Mouse (Mus musculus): ENCODE measurements around the gene Orm2. TPM values are rescaled to one million over a fixed set of nuclear protein-coding genes. Genes with fewer than 3 reads are reported as not detected.
"Not testable (repeated sequence)": the region's sequence is repeated elsewhere in the genome, so short reads cannot be mapped to it uniquely, and the experiment has no call there.

Orm2 gene
- not detected in 2 replicates for polyA plus RNA-seq (2012; rRNA removed)

- WGBS, result 72% methylated on average over 5 of the region's 5 CpGs
- Histone ChIP-seq H3K4me3 (ENCODE audit: low read depth, low read length) (no peak within 1 kb of the TSS), H3K27ac (ENCODE audit: insufficient read depth, low read depth, low read length) (no peak within 1 kb of the TSS), H3K4me1 (ENCODE audit: control insufficient read depth, insufficient read depth, insufficient read length, low read length) (no peaks in the 10 kb centered on the region), H3K36me3 (ENCODE audit: control insufficient read depth, insufficient read depth, low read length) (peaks cover under 1% of the 10 kb centered on the region; the same call in 1 of the 2 replicates), H3K27me3 (ENCODE audit: control insufficient read depth, insufficient read depth, low read length) (no peaks in the 10 kb centered on the region)
- no peak for TF ChIP-seq CTCF (IDR thresholded peaks at IDR 0.05; ENCODE audit: extremely low read depth, insufficient read length, insufficient replicate concordance, low read depth, low read length)
- TF ChIP-seq POLR2A (IDR thresholded peaks at IDR 0.05; ENCODE audit: low read depth, low read length), result no peak
These were observed at the start of gene Orm2 for GRCm38 (mm10) chr4:63362150-63362549. Orm2 (plus strand) TSS chr4:63362449.

- WGBS, result 78% methylated on average over 5 of the region's 5 CpGs
- Histone ChIP-seq H3K27ac (ENCODE audit: insufficient read depth, low read depth, low read length) (no peak overlapping the region), H3K27me3 (ENCODE audit: control insufficient read depth, insufficient read depth, low read length) (no peaks in the 10 kb centered on the region), H3K4me3 (ENCODE audit: low read depth, low read length) (no peak overlapping the region), H3K4me1 (ENCODE audit: control insufficient read depth, insufficient read depth, insufficient read length, low read length) (no peaks in the 10 kb centered on the region), H3K36me3 (ENCODE audit: control insufficient read depth, insufficient read depth, low read length) (no peaks in the 10 kb centered on the region)
- no peak for TF ChIP-seq POLR2A (IDR thresholded peaks at IDR 0.05; ENCODE audit: low read depth, low read length)
- no peak for TF ChIP-seq CTCF (IDR thresholded peaks at IDR 0.05; ENCODE audit: extremely low read depth, insufficient read length, insufficient replicate concordance, low read depth, low read length)
These were observed 48.2 kb upstream of the Orm2 start for GRCm38 (mm10) chr4:63314063-63314462.

GRCm38 (mm10) chr4:63316076-63316746 is 46.0 kb upstream of the Orm2 start:
- no peak for TF ChIP-seq POLR2A (IDR thresholded peaks at IDR 0.05; ENCODE audit: low read depth, low read length)
- no peak for TF ChIP-seq CTCF (IDR thresholded peaks at IDR 0.05; ENCODE audit: extremely low read depth, insufficient read length, insufficient replicate concordance, low read depth, low read length)

GRCm38 (mm10) chr4:63319566-63319965 is 42.7 kb upstream of the Orm2 start:
- not testable (repeated sequence) for H3K27me3 ChIP-seq (ENCODE audit: control insufficient read depth, insufficient read depth, low read length); H3K4me3 ChIP-seq (ENCODE audit: low read depth, low read length); H3K4me1 ChIP-seq (ENCODE audit: control insufficient read depth, insufficient read depth, insufficient read length, low read length); H3K36me3 ChIP-seq (ENCODE audit: control insufficient read depth, insufficient read depth, low read length); H3K27ac ChIP-seq (ENCODE audit: insufficient read depth, low read depth, low read length)
- peak; percentile 49; the same call in 1 of the 2 replicates for TF ChIP-seq CTCF (IDR thresholded peaks at IDR 0.05; ENCODE audit: extremely low read depth, insufficient read length, insufficient replicate concordance, low read depth, low read length)
- 28% methylated on average over 3 of the region's 3 CpGs for WGBS

More at GRCm38 (mm10) chr4:63316076-63316746, 46.0 kb upstream of the Orm2 start:
- no peak overlapping the region for H3K27ac ChIP-seq (ENCODE audit: insufficient read depth, low read depth, low read length)
- no peaks in the 10 kb centered on the region for H3K36me3 ChIP-seq (ENCODE audit: control insufficient read depth, insufficient read depth, low read length)
- H3K4me3 ChIP-seq (ENCODE audit: low read depth, low read length), result no peak overlapping the region
- 68% methylated on average over 9 of the region's 9 CpGs for WGBS
- no peaks in the 10 kb centered on the region for H3K4me1 ChIP-seq (ENCODE audit: control insufficient read depth, insufficient read depth, insufficient read length, low read length)
- H3K27me3 ChIP-seq (ENCODE audit: control insufficient read depth, insufficient read depth, low read length), result no peaks in the 10 kb centered on the region

- Histone ChIP-seq H3K4me3 (ENCODE audit: low read depth, low read length) (no peak overlapping the region), H3K36me3 (ENCODE audit: control insufficient read depth, insufficient read depth, low read length) (no peaks in the 10 kb centered on the region), H3K27me3 (ENCODE audit: control insufficient read depth, insufficient read depth, low read length) (no peaks in the 10 kb centered on the region), H3K4me1 (ENCODE audit: control insufficient read depth, insufficient read depth, insufficient read length, low read length) (no peaks in the 10 kb centered on the region), H3K27ac (ENCODE audit: insufficient read depth, low read depth, low read length) (no peak overlapping the region)
- 67% methylated on average over 8 of the region's 8 CpGs for WGBS
- TF ChIP-seq POLR2A (IDR thresholded peaks at IDR 0.05; ENCODE audit: low read depth, low read length) (no peak), CTCF (IDR thresholded peaks at IDR 0.05; ENCODE audit: extremely low read depth, insufficient read length, insufficient replicate concordance, low read depth, low read length) (no peak)
These were observed 38.9 kb upstream of the Orm2 start for GRCm38 (mm10) chr4:63323275-63323815.

GRCm38 (mm10) chr4:63333403-63333802 is 28.8 kb upstream of the Orm2 start:
- Histone ChIP-seq H3K27me3 (ENCODE audit: control insufficient read depth, insufficient read depth, low read length) (no peaks in the 10 kb centered on the region), H3K4me3 (ENCODE audit: low read depth, low read length) (no peak overlapping the region), H3K36me3 (ENCODE audit: control insufficient read depth, insufficient read depth, low read length) (no peaks in the 10 kb centered on the region), H3K27ac (ENCODE audit: insufficient read depth, low read depth, low read length) (no peak overlapping the region), H3K4me1 (ENCODE audit: control insufficient read depth, insufficient read depth, insufficient read length, low read length) (no peaks in the 10 kb centered on the region)
- 93% methylated on average over 4 of the region's 4 CpGs for WGBS
- no peak for TF ChIP-seq POLR2A (IDR thresholded peaks at IDR 0.05; ENCODE audit: low read depth, low read length)
- TF ChIP-seq CTCF (IDR thresholded peaks at IDR 0.05; ENCODE audit: extremely low read depth, insufficient read length, insufficient replicate concordance, low read depth, low read length), result no peak

GRCm38 (mm10) chr4:63338414-63339076 is 23.7 kb upstream of the Orm2 start:
- Histone ChIP-seq H3K36me3 (ENCODE audit: control insufficient read depth, insufficient read depth, low read length) (no peaks in the 10 kb centered on the region), H3K4me1 (ENCODE audit: control insufficient read depth, insufficient read depth, insufficient read length, low read length) (no peaks in the 10 kb centered on the region), H3K27ac (ENCODE audit: insufficient read depth, low read depth, low read length) (no peak overlapping the region), H3K4me3 (ENCODE audit: low read depth, low read length) (no peak overlapping the region), H3K27me3 (ENCODE audit: control insufficient read depth, insufficient read depth, low read length) (no peaks in the 10 kb centered on the region)
- 65% methylated on average over 3 of the region's 3 CpGs for WGBS
- no peak for TF ChIP-seq CTCF (IDR thresholded peaks at IDR 0.05; ENCODE audit: extremely low read depth, insufficient read length, insufficient replicate concordance, low read depth, low read length)
- TF ChIP-seq POLR2A (IDR thresholded peaks at IDR 0.05; ENCODE audit: low read depth, low read length), result no peak

Measured in small intestine, adult 2 months (tissue).